Mouse (Mus musculus) limb, embryonic 15.5 days (tissue): Measurements from ENCODE around the gene Gm15517. TPM values are rescaled to one million over a fixed set of nuclear protein-coding genes. Genes with fewer than 3 reads are reported as not detected.
A peak's percentile ranks its signal among the peaks of the same experiment; 100 is the strongest.
"Not testable (repeated sequence)": the region's sequence is repeated elsewhere in the genome, so short reads cannot be mapped to it uniquely, and the experiment has no call there.

Source experiments
- ATAC-seq: fragments of 200-750 bp; cut with Nextera tagmentation; 2 replicates; pipeline ENCODE4 v1.8.0; 2017; ENCODE audit warnings: low read depth, moderate TSS enrichment; ENCODE audit not compliant: insufficient number of reproducible peaks, low FRiP score, low TSS enrichment
- H3K27ac ChIP-seq: fragments of 300-500 bp; sonication (generic); 2 replicates; pipeline ENCODE4 v1.5.1; 2015; ENCODE audit warnings: moderate library complexity, mild to moderate bottlenecking, inconsistent platforms
- H3K27me3 ChIP-seq: fragments of 300-500 bp; sonication (generic); 2 replicates; pipeline ENCODE4 v1.6.1; 2015; ENCODE audit warnings: inconsistent platforms
- H3K36me3 ChIP-seq: fragments of 300-500 bp; sonication (generic); 2 replicates; pipeline ENCODE4 v1.6.1; 2015; ENCODE audit warnings: inconsistent platforms
- H3K4me1 ChIP-seq: fragments of 300-500 bp; sonication (generic); 2 replicates; pipeline ENCODE4 v1.6.1; 2015; ENCODE audit warnings: inconsistent platforms
- H3K4me2 ChIP-seq: fragments of 300-500 bp; sonication (generic); 2 replicates; pipeline ENCODE4 v1.6.1; 2015; ENCODE audit warnings: mild to moderate bottlenecking, inconsistent platforms
- H3K4me3 ChIP-seq: fragments of 300-500 bp; sonication (generic); 2 replicates; pipeline ENCODE4 v1.5.1; 2015; ENCODE audit warnings: mild to moderate bottlenecking, inconsistent platforms
- H3K9ac ChIP-seq: fragments of 300-500 bp; sonication (generic); 2 replicates; pipeline ENCODE4 v1.6.1; 2015; ENCODE audit warnings: inconsistent platforms
- H3K9me3 ChIP-seq: fragments of 300-500 bp; sonication (generic); 2 replicates; pipeline ENCODE4 v1.6.1; 2016; ENCODE audit warnings: inconsistent platforms
- WGBS: fragments of 180-500 bp; shearing (Covaris S2); methylation state at CpG from one replicate; pipeline ENCODE4 v1.1.7; 2015; 5-methylcytosine and 5-hydroxymethylcytosine counted together
- polyA plus RNA-seq: library from polyadenylated mRNA; unstranded; fragments of >200 nt; fragmentation: Nextera tagmentation; extraction: Ambion mirVana; gene quantifications from 2 replicates; pipeline ENCODE4 v1.2.1, GENCODE M21; 2015

Gene Gm15517
- polyA plus RNA-seq, 1 experiment from 2014 or later = not detected

- no peaks in the 10 kb centered on the region for H3K36me3 ChIP-seq
- H3K4me1 ChIP-seq = no peaks in the 10 kb centered on the region
- no peak for ATAC-seq
- H3K9ac ChIP-seq = no peak overlapping the region
- 69% methylated on average over 7 of the region's 7 CpGs for WGBS
- H3K27ac ChIP-seq = no peak overlapping the region
- no peak overlapping the region for H3K4me2 ChIP-seq
- H3K4me3 ChIP-seq = no peak overlapping the region
- H3K9me3 ChIP-seq = no peaks in the 10 kb centered on the region
- peaks cover 32% of the 10 kb centered on the region for H3K27me3 ChIP-seq
Observed at GRCm38 (mm10) chr7:44273446-44273845, 12.2 kb downstream of the Gm15517 start.

GRCm38 (mm10) chr7:44274096-44274495 lies 12.8 kb downstream of the Gm15517 start:
- H3K9me3 ChIP-seq = no peaks in the 10 kb centered on the region
- no peak overlapping the region for H3K4me3 ChIP-seq
- no peak overlapping the region for H3K9ac ChIP-seq
- H3K27me3 ChIP-seq = peaks cover 27% of the 10 kb centered on the region
- H3K36me3 ChIP-seq = no peaks in the 10 kb centered on the region
- no peaks in the 10 kb centered on the region for H3K4me1 ChIP-seq
- no peak overlapping the region for H3K27ac ChIP-seq
- ATAC-seq = no peak
- no peak overlapping the region for H3K4me2 ChIP-seq
- WGBS = 23% methylated on average over 11 of the region's 11 CpGs

DNA sequence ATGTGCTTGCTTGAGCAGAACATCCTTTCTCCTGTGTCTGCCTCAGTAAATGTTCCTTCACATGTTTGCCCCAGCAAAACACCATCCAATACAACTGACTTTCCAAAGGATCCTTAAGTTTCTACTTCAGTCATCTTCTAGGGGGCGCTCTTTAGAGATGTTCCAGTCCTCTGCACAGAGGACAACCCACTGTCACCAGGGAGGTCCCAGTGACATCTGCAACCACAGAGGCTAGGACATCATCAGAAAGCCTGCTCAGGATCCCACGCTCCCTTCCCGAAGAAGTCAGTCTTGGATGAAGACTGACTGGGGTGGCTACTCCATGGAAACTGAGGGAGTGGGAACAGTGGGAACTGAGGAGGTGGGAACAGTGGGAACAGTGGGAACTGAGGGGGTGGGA lies 14.3 kb downstream of the Gm15517 start:
- H3K4me3 ChIP-seq = no peak overlapping the region
- H3K27ac ChIP-seq = no peak overlapping the region
- WGBS = 71% methylated on average over 3 of the region's 3 CpGs
- H3K9me3 ChIP-seq = no peaks in the 10 kb centered on the region
- H3K4me1 ChIP-seq = no peaks in the 10 kb centered on the region
- H3K9ac ChIP-seq = no peak overlapping the region
- no peak for ATAC-seq
- H3K27me3 ChIP-seq = peaks cover 27% of the 10 kb centered on the region
- H3K4me2 ChIP-seq = no peak overlapping the region
- H3K36me3 ChIP-seq = no peaks in the 10 kb centered on the region

DNA sequence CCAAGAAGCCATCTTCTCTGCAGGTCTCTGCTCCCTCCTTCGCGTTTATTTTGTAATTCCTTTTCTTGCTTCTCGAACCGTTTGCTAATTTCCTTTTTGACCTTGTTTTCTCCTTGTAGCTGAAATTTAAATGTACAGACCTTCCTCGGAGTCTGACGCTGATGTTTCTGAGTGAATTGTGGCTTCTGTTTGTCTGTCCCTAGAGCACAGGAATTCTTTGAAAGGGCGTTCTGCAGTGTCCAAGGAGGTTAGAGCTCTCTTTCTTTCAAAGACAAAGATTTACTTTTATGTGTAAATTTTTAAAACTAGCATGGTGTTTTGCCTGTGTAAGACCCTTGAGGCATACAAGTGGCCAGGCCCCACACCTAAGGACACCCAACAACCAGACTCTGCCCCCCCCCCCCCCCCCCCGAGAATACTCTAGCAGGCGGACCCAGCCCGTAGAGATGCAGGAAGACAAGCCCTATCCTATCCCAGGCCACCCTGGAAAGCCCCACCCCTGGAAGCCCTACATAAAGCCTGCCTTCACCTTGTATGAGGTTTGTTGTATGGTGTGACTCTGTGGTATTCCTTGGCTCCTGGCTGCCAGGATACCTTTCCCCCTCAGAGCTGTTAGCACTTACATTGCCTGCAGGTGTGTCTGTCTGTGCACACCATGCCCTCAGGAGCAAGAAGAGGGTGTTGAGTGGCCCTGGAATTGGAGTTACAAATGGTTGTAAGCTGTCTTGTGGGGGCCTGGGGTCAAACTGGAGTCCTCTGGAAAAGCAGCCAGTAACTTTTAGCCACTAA lies 15.4 kb downstream of the Gm15517 start:
- H3K4me1 ChIP-seq = no peaks in the 10 kb centered on the region
- H3K9ac ChIP-seq = no peak overlapping the region
- WGBS = 71% methylated on average over 10 of the region's 10 CpGs

DNA sequence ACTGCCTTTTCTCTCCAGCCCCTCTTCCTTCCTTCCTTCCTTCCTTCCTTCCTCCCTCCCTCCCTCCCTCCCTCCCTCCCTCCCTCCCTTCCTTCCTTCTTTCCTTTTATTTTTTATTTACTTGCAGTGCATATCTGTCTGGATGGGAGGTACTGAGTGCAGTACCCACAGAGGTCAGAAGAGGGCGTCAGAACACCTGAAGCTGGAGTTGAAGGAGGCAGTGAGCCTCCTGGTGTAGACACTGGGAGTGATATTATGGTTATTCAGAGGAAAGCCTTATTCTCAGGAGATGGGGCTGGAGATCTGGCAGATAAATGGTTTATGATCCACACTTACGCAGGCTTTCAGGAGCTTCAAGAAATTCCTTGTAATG lies 16.0 kb downstream of the Gm15517 start:
- peaks cover 32% of the 10 kb centered on the region for H3K27me3 ChIP-seq
- H3K27ac ChIP-seq = no peak overlapping the region
- ATAC-seq = no peak
- H3K36me3 ChIP-seq = no peaks in the 10 kb centered on the region
- no peaks in the 10 kb centered on the region for H3K4me1 ChIP-seq
- H3K4me3 ChIP-seq = no peak overlapping the region
- 45% methylated on average over 2 of the region's 2 CpGs for WGBS
- H3K4me2 ChIP-seq = no peak overlapping the region
- H3K9me3 ChIP-seq = no peaks in the 10 kb centered on the region
- no peak overlapping the region for H3K9ac ChIP-seq

More for the DNA sequence above, 15.4 kb downstream of the Gm15517 start:
- no peak overlapping the region for H3K27ac ChIP-seq
- no peak overlapping the region for H3K4me3 ChIP-seq
- no peak overlapping the region for H3K4me2 ChIP-seq
- H3K9me3 ChIP-seq = no peaks in the 10 kb centered on the region
- H3K36me3 ChIP-seq = no peaks in the 10 kb centered on the region
- no peak for ATAC-seq
- peaks cover 32% of the 10 kb centered on the region for H3K27me3 ChIP-seq

GRCm38 (mm10) chr7:44280959-44281358 lies 19.7 kb downstream of the Gm15517 start:
- no peak for ATAC-seq
- Histone ChIP-seq H3K27me3 (0 out of 2 replicates have a peak, but pooled peaks cover 5% of the 10 kb centered on the region), H3K4me1 (no peaks in the 10 kb centered on the region), H3K4me3 (no peak overlapping the region), H3K9me3 (no peaks in the 10 kb centered on the region), H3K4me2 (no peak overlapping the region), H3K9ac (no peak overlapping the region), H3K27ac (no peak overlapping the region), H3K36me3 (no peaks in the 10 kb centered on the region)
- WGBS = 64% methylated on average over 1 of the region's 1 CpGs

DNA sequence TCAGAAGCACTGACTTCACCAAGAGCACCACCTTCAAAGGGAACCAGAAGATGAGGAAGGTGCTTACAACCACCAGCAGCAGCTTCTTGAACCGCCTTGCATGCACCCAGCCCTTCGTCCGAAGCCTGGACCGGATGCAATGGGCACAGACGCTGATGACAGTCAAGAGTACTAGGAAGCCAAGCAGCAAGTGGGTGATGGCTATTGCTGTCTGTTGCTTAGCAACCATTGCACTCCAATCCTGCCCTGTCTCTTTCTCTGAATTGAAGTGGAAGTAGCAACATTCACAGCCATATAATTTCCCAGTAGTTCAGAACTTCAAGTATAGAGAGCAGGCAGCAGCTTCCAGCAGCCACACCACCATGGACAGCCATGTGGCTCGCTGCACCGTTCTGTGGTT lies 20.3 kb downstream of the Gm15517 start:
- Histone ChIP-seq H3K27ac (no peak overlapping the region), H3K9me3 (no peaks in the 10 kb centered on the region), H3K4me1 (no peaks in the 10 kb centered on the region), H3K4me3 (no peak overlapping the region), H3K27me3 (0 out of 2 replicates have a peak, but pooled peaks cover 5% of the 10 kb centered on the region), H3K9ac (no peak overlapping the region), H3K36me3 (no peaks in the 10 kb centered on the region), H3K4me2 (no peak overlapping the region)
- WGBS = 80% methylated on average over 7 of the region's 7 CpGs
- ATAC-seq = no peak

GRCm38 (mm10) chr7:44287760-44288159 lies 26.5 kb downstream of the Gm15517 start:
- Histone ChIP-seq H3K27me3 (no peaks in the 10 kb centered on the region), H3K36me3 (no peaks in the 10 kb centered on the region), H3K9me3 (no peaks in the 10 kb centered on the region), H3K4me1 (no peaks in the 10 kb centered on the region), H3K27ac (no peak overlapping the region), H3K4me3 (no peak overlapping the region), H3K9ac (no peak overlapping the region), H3K4me2 (no peak overlapping the region)
- ATAC-seq = no peak
- 77% methylated on average over 7 of the region's 7 CpGs for WGBS

GRCm38 (mm10) chr7:44290986-44291385 lies 29.7 kb downstream of the Gm15517 start:
- H3K4me2 ChIP-seq = no peak overlapping the region
- H3K27ac ChIP-seq = no peak overlapping the region
- no peak overlapping the region for H3K4me3 ChIP-seq
- no peak overlapping the region for H3K9ac ChIP-seq
- no peaks in the 10 kb centered on the region for H3K36me3 ChIP-seq
- 67% methylated on average over 4 of the region's 4 CpGs for WGBS
- H3K27me3 ChIP-seq = no peaks in the 10 kb centered on the region
- H3K9me3 ChIP-seq = no peaks in the 10 kb centered on the region
- H3K4me1 ChIP-seq = no peaks in the 10 kb centered on the region
- ATAC-seq = no peak

GRCm38 (mm10) chr7:44291418-44291817 lies 30.2 kb downstream of the Gm15517 start:
- Histone ChIP-seq H3K36me3 (no peaks in the 10 kb centered on the region), H3K4me2 (no peak overlapping the region), H3K9ac (no peak overlapping the region), H3K27me3 (no peaks in the 10 kb centered on the region), H3K9me3 (no peaks in the 10 kb centered on the region), H3K4me1 (no peaks in the 10 kb centered on the region), H3K4me3 (no peak overlapping the region), H3K27ac (no peak overlapping the region)
- ATAC-seq = no peak
- WGBS = 55% methylated on average over 4 of the region's 4 CpGs

GRCm38 (mm10) chr7:44297501-44297900 lies 36.3 kb downstream of the Gm15517 start:
- not testable (repeated sequence) for ATAC-seq, H3K36me3 ChIP-seq, H3K27me3 ChIP-seq, H3K4me1 ChIP-seq, H3K4me3 ChIP-seq, H3K27ac ChIP-seq, H3K4me2 ChIP-seq, H3K9ac ChIP-seq, H3K9me3 ChIP-seq
- 81% methylated on average over 2 of the region's 2 CpGs for WGBS

GRCm38 (mm10) chr7:44303346-44304340 lies 42.4 kb downstream of the Gm15517 start:
- WGBS = 84% methylated on average over 14 of the region's 14 CpGs
- Histone ChIP-seq H3K27me3 (no peaks in the 10 kb centered on the region), H3K9ac (peak overlapping the region; percentile 65), H3K4me2 (peak overlapping the region; percentile 71), H3K4me3 (peak overlapping the region; percentile 60), H3K9me3 (no peaks in the 10 kb centered on the region), H3K27ac (peak overlapping the region; percentile 91), H3K4me1 (peaks cover 43% of the 10 kb centered on the region), H3K36me3 (no peaks in the 10 kb centered on the region)
- no peak for ATAC-seq
